Comparison of ENCODE assay signal across 14 mouse cellular contexts in the genomic region with DNA sequence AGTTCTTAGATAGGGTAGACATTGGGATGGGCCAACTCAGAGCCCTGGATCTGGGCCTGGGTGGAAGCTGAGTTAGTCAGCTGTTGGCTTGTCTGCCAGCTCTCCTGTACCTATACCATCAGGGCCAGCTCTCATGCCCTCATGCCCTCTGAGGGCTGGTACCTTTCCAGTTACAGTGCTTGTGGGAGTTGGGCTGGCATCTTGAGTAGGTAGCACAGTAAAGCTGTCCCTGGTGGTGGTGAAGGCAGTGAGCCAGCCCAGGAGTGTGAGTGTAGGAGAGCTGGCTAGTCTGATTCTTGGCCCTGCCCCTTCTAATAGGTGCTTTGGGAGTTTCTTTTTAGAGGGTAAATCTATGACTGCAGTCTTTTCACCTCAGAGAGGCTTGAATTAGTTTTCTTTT. TPM values are rescaled to one million over a fixed set of nuclear protein-coding genes. Genes with fewer than 3 reads are reported as not detected.
DNase-seq lines count a peak whose midpoint lies in the region; ATAC-seq and TF ChIP-seq lines count a peak whose summit lies in the region.
"Had no signal": no experiment of that assay in that cellular context is flagged by ENCODE, and none has a peak within 500 bp of the region (broad histone marks: within the 10 kb centered on the region; RNA-seq: fewer than 3 reads in every experiment).

No protein-coding gene starts in this region.

- intact Hi-C loops in left cerebral cortex, postnatal 4 days (cut with DNase I): no loop called here
- intact Hi-C loops in gastrocnemius, adult 2 months (cut with DNase I): no loop called here

- no peak overlapping the region for H3K4me3 ChIP-seq in forebrain, embryonic 15.5 days
- H3K4me3 ChIP-seq in forebrain, embryonic 12.5 days (replicated peaks): no peak overlapping the region
- H3K4me3 ChIP-seq in gastrocnemius, adult 2 months: no peak overlapping the region
- H3K4me3 ChIP-seq: liver, embryonic 15.5 days; midbrain, embryonic 10.5 days; neural tube, embryonic 13.5 days had no signal

- H3K4me1 ChIP-seq in forebrain, embryonic 15.5 days: peaks cover 14% of the 10 kb centered on the region
- H3K4me1 ChIP-seq in forebrain, embryonic 12.5 days: peaks cover 3% of the 10 kb centered on the region; the same call in 1 of the 2 replicates
- H3K4me1 ChIP-seq: liver, embryonic 15.5 days; midbrain, embryonic 10.5 days had no signal

- no peaks in the 10 kb centered on the region for H3K36me3 ChIP-seq in forebrain, embryonic 15.5 days
- no peaks in the 10 kb centered on the region for H3K36me3 ChIP-seq in forebrain, embryonic 12.5 days (replicated peaks)
- H3K36me3 ChIP-seq: liver, embryonic 15.5 days had no signal

- no peaks in the 10 kb centered on the region for H3K9me3 ChIP-seq in forebrain, embryonic 15.5 days
- 0 out of 2 replicates have a peak, but pooled peaks cover 2% of the 10 kb centered on the region for H3K9me3 ChIP-seq in forebrain, embryonic 12.5 days
- H3K9me3 ChIP-seq: liver, embryonic 15.5 days; midbrain, embryonic 10.5 days; neural tube, embryonic 13.5 days had no signal

- no peaks in the 10 kb centered on the region for H3K27me3 ChIP-seq in forebrain, embryonic 15.5 days
- H3K27me3 ChIP-seq in forebrain, embryonic 12.5 days: no peaks in the 10 kb centered on the region
- H3K27me3 ChIP-seq: CH12.LX; liver, embryonic 15.5 days; neural tube, embryonic 13.5 days had no signal

- H3K9ac ChIP-seq in forebrain, embryonic 15.5 days (replicated peaks): no peak overlapping the region
- no peak overlapping the region for H3K9ac ChIP-seq in forebrain, embryonic 12.5 days
- H3K9ac ChIP-seq: liver, embryonic 15.5 days; neural tube, embryonic 13.5 days had no signal

- peak overlapping the region; percentile 27 for H3K27ac ChIP-seq in forebrain, embryonic 15.5 days (replicated peaks)
- no peak overlapping the region for H3K27ac ChIP-seq in forebrain, embryonic 12.5 days
- H3K27ac ChIP-seq in gastrocnemius, adult 2 months: no peak overlapping the region
- H3K27ac ChIP-seq: liver, embryonic 15.5 days; midbrain, embryonic 10.5 days; neural tube, embryonic 13.5 days had no signal

- no peak overlapping the region for H3K4me2 ChIP-seq in forebrain, embryonic 15.5 days (replicated peaks)
- H3K4me2 ChIP-seq in forebrain, embryonic 12.5 days: no peak overlapping the region
- H3K4me2 ChIP-seq: liver, embryonic 15.5 days; neural tube, embryonic 13.5 days had no signal

- TF ChIP-seq CTCF in gastrocnemius, adult 2 months (IDR thresholded peaks at IDR 0.05): no peak

- ATAC-seq in forebrain, embryonic 15.5 days (replicated peaks): no peak
- ATAC-seq in forebrain, embryonic 12.5 days (ENCODE audit: low FRiP score): no peak
- ATAC-seq in CD4-positive, CD25-positive, alpha-beta regulatory T cell, adult 4 months: no peak
- ATAC-seq: intestine, postnatal 0 days had no signal

- peak; percentile 10 for DNase-seq in left cerebral cortex, postnatal 4 days
- DNase-seq in left cerebral cortex, adult 11 months (ENCODE audit: low spot score): no peak
- DNase-seq in cerebellum, adult 11-12 months: peak; percentile 81
- peak; percentile 58 for DNase-seq in gastrocnemius, adult 2 months
- no peak for DNase-seq in layer of hippocampus, adult 11-12 months (ENCODE audit: low spot score)
- DNase-seq: thymus, postnatal 36 days had no signal

RNA-seq across cellular contexts. Expression of gene Fam168a, which starts 56.3 kb away (rescaled TPM):
- 115 and 116 TPM in 2 replicates for polyA plus RNA-seq in forebrain, embryonic 15.5 days (2015; fragmentation: Nextera tagmentation; extraction: Ambion mirVana)
- 63.9 and 72.6 TPM in 2 replicates for polyA plus RNA-seq in forebrain, embryonic 12.5 days (2016; fragmentation: Nextera tagmentation; extraction: Ambion mirVana)
- total RNA-seq in left cerebral cortex, postnatal 4 days (2021): 100 to 1,000 TPM; 240 to 242 TPM
- total RNA-seq in gastrocnemius, adult 2 months (2021): 10 to 100 TPM; 43.6 to 44.3 TPM
- polyA plus RNA-seq in CD4-positive, CD25-positive, alpha-beta regulatory T cell, adult 4 months (2017; shearing (Covaris generic)): 10 to 100 TPM; 21.6 to 32.8 TPM

Comparison
In these comparisons a context has a peak if more than half of its experiments do, and no peak if none do; other contexts are left out.
1. DNase-seq: peak in left cerebral cortex, postnatal 4 days (single experiment), cerebellum, adult 11-12 months (single experiment) and gastrocnemius, adult 2 months (single experiment); none in left cerebral cortex, adult 11 months (single experiment) and layer of hippocampus, adult 11-12 months (single experiment).